Mouse (Mus musculus): ENCODE data around the gene Rpl23a. TPM values are rescaled to one million over a fixed set of nuclear protein-coding genes. Genes with fewer than 3 reads are reported as not detected.

Rpl23a gene
- polyA plus RNA-seq, 1 experiment from 2014 or later, result 1,029 TPM

GRCm38 (mm10) chr11:78171328-78171727 lies 12.1 kb downstream of the Rpl23a start:
- 70% methylated on average over 4 of the region's 4 CpGs for WGBS
- Histone ChIP-seq H3K27ac (no peak overlapping the region), H3K4me2 (replicated peaks) (no peak overlapping the region), H3K27me3 (ENCODE audit: control insufficient read depth, insufficient read depth, low read length) (no peaks in the 10 kb centered on the region), H3K36me3 (replicated peaks; ENCODE audit: control insufficient read depth, insufficient read depth) (no peaks in the 10 kb centered on the region), H3K4me1 (replicated peaks; ENCODE audit: control insufficient read depth, insufficient read depth, low read length) (no peaks in the 10 kb centered on the region), H3K9ac (no peak overlapping the region), H3K9me3 (ENCODE audit: control insufficient read depth, low read length) (no peaks in the 10 kb centered on the region), H3K4me3 (replicated peaks; ENCODE audit: low read length) (no peak overlapping the region)
- ATAC-seq (ENCODE audit: low FRiP score), result no peak
- no peak for DNase-seq (ENCODE audit: low spot score)

- Histone ChIP-seq H3K27me3 (ENCODE audit: control insufficient read depth, insufficient read depth, low read length) (no peaks in the 10 kb centered on the region), H3K4me2 (replicated peaks) (no peak overlapping the region), H3K27ac (no peak overlapping the region), H3K4me1 (replicated peaks; ENCODE audit: control insufficient read depth, insufficient read depth, low read length) (peaks cover 6% of the 10 kb centered on the region), H3K9ac (no peak overlapping the region), H3K4me3 (replicated peaks; ENCODE audit: low read length) (no peak overlapping the region), H3K36me3 (replicated peaks; ENCODE audit: control insufficient read depth, insufficient read depth) (no peaks in the 10 kb centered on the region), H3K9me3 (ENCODE audit: control insufficient read depth, low read length) (no peaks in the 10 kb centered on the region)
- 87% methylated on average over 15 of the region's 15 CpGs for WGBS
- ATAC-seq (ENCODE audit: low FRiP score) (no peak), DNase-seq (ENCODE audit: low spot score) (no peak)
These were observed 13.1 kb downstream of the Rpl23a start for GRCm38 (mm10) chr11:78170306-78170705.

GRCm38 (mm10) chr11:78168541-78169468 lies 14.6 kb downstream of the Rpl23a start:
- no peak for ATAC-seq (ENCODE audit: low FRiP score)
- no peaks in the 10 kb centered on the region for H3K27me3 ChIP-seq (ENCODE audit: control insufficient read depth, insufficient read depth, low read length)
- peaks cover 7% of the 10 kb centered on the region for H3K4me1 ChIP-seq (replicated peaks; ENCODE audit: control insufficient read depth, insufficient read depth, low read length)
- no peaks in the 10 kb centered on the region for H3K36me3 ChIP-seq (replicated peaks; ENCODE audit: control insufficient read depth, insufficient read depth)
- H3K9ac ChIP-seq, result no peak overlapping the region
- H3K27ac ChIP-seq, result no peak overlapping the region
- 60% methylated on average over 19 of the region's 19 CpGs for WGBS
- no peaks in the 10 kb centered on the region for H3K9me3 ChIP-seq (ENCODE audit: control insufficient read depth, low read length)
- no peak for DNase-seq (ENCODE audit: low spot score)
- H3K4me3 ChIP-seq (replicated peaks; ENCODE audit: low read length), result no peak overlapping the region
- H3K4me2 ChIP-seq (replicated peaks), result no peak overlapping the region

GRCm38 (mm10) chr11:78167257-78167959 lies 16.0 kb downstream of the Rpl23a start:
- Histone ChIP-seq H3K9me3 (ENCODE audit: control insufficient read depth, low read length) (no peaks in the 10 kb centered on the region), H3K4me2 (replicated peaks) (no peak overlapping the region), H3K9ac (no peak overlapping the region), H3K36me3 (replicated peaks; ENCODE audit: control insufficient read depth, insufficient read depth) (peaks cover 2% of the 10 kb centered on the region; the same call in 1 of the 2 replicates), H3K4me3 (replicated peaks; ENCODE audit: low read length) (no peak overlapping the region), H3K27ac (no peak overlapping the region), H3K4me1 (replicated peaks; ENCODE audit: control insufficient read depth, insufficient read depth, low read length) (peaks cover 21% of the 10 kb centered on the region), H3K27me3 (ENCODE audit: control insufficient read depth, insufficient read depth, low read length) (no peaks in the 10 kb centered on the region)
- no peak for DNase-seq (ENCODE audit: low spot score)
- WGBS, result 92% methylated on average over 14 of the region's 14 CpGs
- ATAC-seq (ENCODE audit: low FRiP score), result no peak

- no peaks in the 10 kb centered on the region for H3K27me3 ChIP-seq (ENCODE audit: control insufficient read depth, insufficient read depth, low read length)
- H3K9ac ChIP-seq, result no peak overlapping the region
- H3K4me2 ChIP-seq (replicated peaks), result no peak overlapping the region; the same call in 1 of the 2 replicates
- no peak overlapping the region for H3K4me3 ChIP-seq (replicated peaks; ENCODE audit: low read length)
- no peak for ATAC-seq (ENCODE audit: low FRiP score)
- 74% methylated on average over 6 of the region's 6 CpGs for WGBS
- H3K36me3 ChIP-seq (replicated peaks; ENCODE audit: control insufficient read depth, insufficient read depth), result peaks cover 10% of the 10 kb centered on the region
- peaks cover 25% of the 10 kb centered on the region for H3K4me1 ChIP-seq (replicated peaks; ENCODE audit: control insufficient read depth, insufficient read depth, low read length)
- no peak for DNase-seq (ENCODE audit: low spot score)
- peak overlapping the region; percentile 97; the same call in 1 of the 2 replicates for H3K27ac ChIP-seq
- H3K9me3 ChIP-seq (ENCODE audit: control insufficient read depth, low read length), result no peaks in the 10 kb centered on the region
These were observed 16.7 kb downstream of the Rpl23a start for GRCm38 (mm10) chr11:78166640-78167039.

- Histone ChIP-seq H3K27me3 (ENCODE audit: control insufficient read depth, insufficient read depth, low read length) (no peaks in the 10 kb centered on the region), H3K4me1 (replicated peaks; ENCODE audit: control insufficient read depth, insufficient read depth, low read length) (peaks cover 25% of the 10 kb centered on the region), H3K27ac (peak overlapping the region; percentile 97), H3K9ac (peak overlapping the region; percentile 100; the same call in 1 of the 2 replicates), H3K9me3 (ENCODE audit: control insufficient read depth, low read length) (no peaks in the 10 kb centered on the region), H3K4me3 (replicated peaks; ENCODE audit: low read length) (peak overlapping the region; percentile 96), H3K36me3 (replicated peaks; ENCODE audit: control insufficient read depth, insufficient read depth) (peaks cover 15% of the 10 kb centered on the region), H3K4me2 (replicated peaks) (peak overlapping the region; percentile 79)
- 53% methylated on average over 4 of the region's 4 CpGs for WGBS
- ATAC-seq (ENCODE audit: low FRiP score), result no peak
- DNase-seq (ENCODE audit: low spot score), result no peak
These were observed 17.2 kb downstream of the Rpl23a start for GRCm38 (mm10) chr11:78166161-78166560.

GRCm38 (mm10) chr11:78165761-78166109 lies 17.6 kb downstream of the Rpl23a start:
- H3K36me3 ChIP-seq (replicated peaks; ENCODE audit: control insufficient read depth, insufficient read depth), result peaks cover 19% of the 10 kb centered on the region
- no peaks in the 10 kb centered on the region for H3K9me3 ChIP-seq (ENCODE audit: control insufficient read depth, low read length)
- H3K27me3 ChIP-seq (ENCODE audit: control insufficient read depth, insufficient read depth, low read length), result no peaks in the 10 kb centered on the region
- WGBS, result 2% methylated on average over 16 of the region's 16 CpGs
- peak overlapping the region; percentile 97 for H3K27ac ChIP-seq
- H3K9ac ChIP-seq, result peak overlapping the region; percentile 100
- ATAC-seq (ENCODE audit: low FRiP score), result peak; percentile 29; the same call in 1 of the 2 replicates
- H3K4me3 ChIP-seq (replicated peaks; ENCODE audit: low read length), result peak overlapping the region; percentile 96
- peaks cover 25% of the 10 kb centered on the region for H3K4me1 ChIP-seq (replicated peaks; ENCODE audit: control insufficient read depth, insufficient read depth, low read length)
- peak overlapping the region; percentile 79 for H3K4me2 ChIP-seq (replicated peaks)
- DNase-seq (ENCODE audit: low spot score), result peak; percentile 60

GRCm38 (mm10) chr11:78164924-78165760 lies 18.2 kb downstream of the Rpl23a start, which contains the start of gene Traf4:
TSS of gene Traf4 (minus strand) at chr11:78165589.
- H3K4me3 ChIP-seq (replicated peaks; ENCODE audit: low read length), result peak within 1 kb of the TSS; percentile 96
- DNase-seq (ENCODE audit: low spot score) (peak; percentile 88), ATAC-seq (ENCODE audit: low FRiP score) (peak; percentile 87)
- no peaks in the 10 kb centered on the region for H3K27me3 ChIP-seq (ENCODE audit: control insufficient read depth, insufficient read depth, low read length)
- no peaks in the 10 kb centered on the region for H3K9me3 ChIP-seq (ENCODE audit: control insufficient read depth, low read length)
- peak within 1 kb of the TSS; percentile 100 for H3K9ac ChIP-seq
- H3K4me2 ChIP-seq (replicated peaks), result peak within 1 kb of the TSS; percentile 79
- peak within 1 kb of the TSS; percentile 97 for H3K27ac ChIP-seq
- H3K4me1 ChIP-seq (replicated peaks; ENCODE audit: control insufficient read depth, insufficient read depth, low read length), result peaks cover 25% of the 10 kb centered on the region
- under 1% methylated on average over 77 of the region's 78 CpGs for WGBS
- H3K36me3 ChIP-seq (replicated peaks; ENCODE audit: control insufficient read depth, insufficient read depth), result peaks cover 25% of the 10 kb centered on the region
